Comparison of ENCODE assay signal across 8 mouse cellular contexts in genomic region chr7:45522194-45522752, GRCm38 (mm10). TPM values are rescaled to one million over a fixed set of nuclear protein-coding genes. Genes with fewer than 3 reads are reported as not detected.
A peak's percentile ranks its signal among the peaks of the same experiment; 100 is the strongest.
DNase-seq lines count a peak whose midpoint lies in the region; ATAC-seq and TF ChIP-seq lines count a peak whose summit lies in the region.

No protein-coding gene starts in this region.

- no peaks in the 10 kb centered on the region for H3K27me3 ChIP-seq in heart, embryonic 13.5 days (replicated peaks)
- no peaks in the 10 kb centered on the region for H3K27me3 ChIP-seq in forebrain, embryonic 16.5 days (replicated peaks; ENCODE audit: control insufficient read depth, insufficient read depth, low read length)
- no peaks in the 10 kb centered on the region for H3K27me3 ChIP-seq in liver, postnatal 0 days (ENCODE audit: insufficient read depth, low read length)

- H3K4me3 ChIP-seq in heart, embryonic 13.5 days, result peak overlapping the region; percentile 92
- peak overlapping the region; percentile 69 to 82 for H3K4me3 ChIP-seq in ES-E14 (ENCODE audit: insufficient read depth in 1 of 2, low read depth in 1 of 2, low read length in 2 of 2, poor library complexity in 1 of 2, severe bottlenecking in 1 of 2)
- peak overlapping the region; percentile 61 for H3K4me3 ChIP-seq in forebrain, embryonic 16.5 days (replicated peaks; ENCODE audit: low read length)
- peak overlapping the region; percentile 86 for H3K4me3 ChIP-seq in liver, postnatal 0 days (ENCODE audit: low read depth, low read length)

- 50% methylated on average over 16 of the region's 16 CpGs for WGBS in heart, embryonic 13.5 days
- 56% methylated on average over 16 of the region's 16 CpGs for WGBS in forebrain, embryonic 16.5 days
- WGBS in liver, postnatal 0 days (ENCODE audit: insufficient replicate concordance), result 54% methylated on average over 16 of the region's 16 CpGs

- ATAC-seq in heart, embryonic 13.5 days (ENCODE audit: extremely low read depth, insufficient number of reproducible peaks, low FRiP score, low TSS enrichment), result no peak
- ATAC-seq in forebrain, embryonic 16.5 days, result peak; percentile 24
- ATAC-seq in liver, postnatal 0 days, result no peak

- TF ChIP-seq CTCF in liver, postnatal 0 days (IDR thresholded peaks at IDR 0.05; ENCODE audit: low read depth), result no peak

- no peak for DNase-seq in heart, postnatal 36 days
- no peak for DNase-seq in ES-E14 (ENCODE audit: low read depth, low spot score)
- no peak for DNase-seq in liver, postnatal 0 days
- DNase-seq in c-Kit-positive CD71-positive TER-119-positive erythroid progenitor cells, embryonic 14.5 days (ENCODE audit: low spot score), result no peak
- DNase-seq in frontal cortex, postnatal 14 days (ENCODE audit: low spot score in 2 of 2), result no peak
- DNase-seq in spleen, postnatal 4 days (ENCODE audit: low spot score in 2 of 2), result no peak

- intact Hi-C loops in heart, postnatal 36 days (cut with DNase I), result no loop called here

- peak overlapping the region; percentile 89 for H3K27ac ChIP-seq in heart, embryonic 13.5 days (replicated peaks)
- H3K27ac ChIP-seq in ES-E14 (ENCODE audit: insufficient read depth, low read depth, low read length, poor library complexity, severe bottlenecking), result no peak overlapping the region
- H3K27ac ChIP-seq in forebrain, embryonic 16.5 days (ENCODE audit: low read length), result no peak overlapping the region
- H3K27ac ChIP-seq in liver, postnatal 0 days (ENCODE audit: low read depth), result peak overlapping the region; percentile 68; the same call in 1 of the 2 replicates

- peaks cover 46% of the 10 kb centered on the region for H3K4me1 ChIP-seq in heart, embryonic 13.5 days
- H3K4me1 ChIP-seq in ES-E14 (ENCODE audit: control insufficient read depth in 2 of 2, insufficient read depth in 2 of 2, low read length in 2 of 2, poor library complexity in 1 of 2), result peaks cover 2 to 29% of the 10 kb centered on the region in 2 experiments; a peak in 2 of 4 replicates
- peaks cover 19% of the 10 kb centered on the region for H3K4me1 ChIP-seq in forebrain, embryonic 16.5 days (replicated peaks; ENCODE audit: control insufficient read depth, insufficient read depth, low read length)
- H3K4me1 ChIP-seq in liver, postnatal 0 days (ENCODE audit: insufficient read depth), result peaks cover 27% of the 10 kb centered on the region

- H3K9ac ChIP-seq in heart, embryonic 13.5 days, result peak overlapping the region; percentile 88
- peak overlapping the region; percentile 79; the same call in 1 of the 2 replicates for H3K9ac ChIP-seq in ES-E14 (ENCODE audit: insufficient read depth, low read depth, low read length, poor library complexity, severe bottlenecking)
- no peak overlapping the region; the same call in 1 of the 2 replicates for H3K9ac ChIP-seq in forebrain, embryonic 16.5 days (replicated peaks; ENCODE audit: low read depth, low read length)
- peak overlapping the region; percentile 66 for H3K9ac ChIP-seq in liver, postnatal 0 days (replicated peaks)

- in situ Hi-C loops in ES-E14 (cut with MboI; ENCODE audit: low sequenced_read_pairs in 2 of 2, unreplicated experiment in 2 of 2), result no loop called here

- no peaks in the 10 kb centered on the region for H3K9me3 ChIP-seq in heart, embryonic 13.5 days
- H3K9me3 ChIP-seq in ES-E14 (ENCODE audit: control insufficient read depth, insufficient read depth, low read depth, low read length), result no peaks in the 10 kb centered on the region
- H3K9me3 ChIP-seq in forebrain, embryonic 16.5 days (ENCODE audit: control insufficient read depth, low read length), result no peaks in the 10 kb centered on the region
- no peaks in the 10 kb centered on the region for H3K9me3 ChIP-seq in liver, postnatal 0 days (ENCODE audit: low read length)

- H3K4me2 ChIP-seq in heart, embryonic 13.5 days, result peak overlapping the region; percentile 91
- H3K4me2 ChIP-seq in forebrain, embryonic 16.5 days (ENCODE audit: low read length), result peak overlapping the region; percentile 57
- H3K4me2 ChIP-seq in liver, postnatal 0 days (ENCODE audit: low read depth, low read length), result peak overlapping the region; percentile 82

- peaks cover 23% of the 10 kb centered on the region for H3K36me3 ChIP-seq in heart, embryonic 13.5 days
- H3K36me3 ChIP-seq in ES-E14 (ENCODE audit: control insufficient read depth, insufficient read depth, low read length, poor library complexity, severe bottlenecking), result peaks cover 20% of the 10 kb centered on the region
- H3K36me3 ChIP-seq in forebrain, embryonic 16.5 days (ENCODE audit: control insufficient read depth, insufficient read depth), result no peaks in the 10 kb centered on the region
- peaks cover 23% of the 10 kb centered on the region for H3K36me3 ChIP-seq in liver, postnatal 0 days (replicated peaks; ENCODE audit: insufficient read depth, low read length)

- TF ChIP-seq EP300 in liver, postnatal 0 days (IDR thresholded peaks at IDR 0.05; ENCODE audit: low read depth), result no peak

TF ChIP-seq in ES-E14, 5 proteins besides CTCF, POLR2A, EP300 and RAD21:
- TF ChIP-seq CHD2 (IDR thresholded peaks at IDR 0.05; ENCODE audit: low read depth, low read length) (no peak), ZC3H11A (IDR thresholded peaks at IDR 0.05; ENCODE audit: borderline replicate concordance, low read depth, low read length) (no peak), HCFC1 (IDR thresholded peaks at IDR 0.05; ENCODE audit: borderline replicate concordance, insufficient read depth, low read length) (no peak), ZNF384 (IDR thresholded peaks at IDR 0.05; ENCODE audit: low read depth, low read length) (no peak), MAFK (IDR thresholded peaks at IDR 0.05; ENCODE audit: insufficient read depth, low read depth, low read length) (no peak)

RNA-seq across cellular contexts. Expression of gene Ppp1r15a, which starts 3.8 kb away (rescaled TPM):
- polyA plus RNA-seq in heart, embryonic 13.5 days (2015; fragmentation: Nextera tagmentation; extraction: Ambion mirVana), result 38.5 and 49.6 TPM in 2 replicates
- 10 to 100 TPM; 32.0 to 32.9 TPM for total RNA-seq in heart, postnatal 36 days (2021)
- total RNA-seq in ES-E14 (2012; rRNA removed), result 31.4 and 37.9 TPM in 2 replicates
- polyA plus RNA-seq in forebrain, embryonic 16.5 days (2015; fragmentation: Nextera tagmentation; extraction: Ambion mirVana), result 14.4 and 16.4 TPM in 2 replicates
- 104 and 113 TPM in 2 replicates for polyA plus RNA-seq in liver, postnatal 0 days (2015; fragmentation: Nextera tagmentation; extraction: Ambion mirVana)

RNA-seq across cellular contexts. Expression of gene Plekha4, which starts 3.9 kb away (rescaled TPM):
- polyA plus RNA-seq in heart, embryonic 13.5 days (2015; fragmentation: Nextera tagmentation; extraction: Ambion mirVana), result 1.1 and 1.2 TPM in 2 replicates
- 1 to 10 TPM; 2.7 to 3.2 TPM for total RNA-seq in heart, postnatal 36 days (2021)
- 17.8 and 20.2 TPM in 2 replicates for total RNA-seq in ES-E14 (2012; rRNA removed)
- polyA plus RNA-seq in forebrain, embryonic 16.5 days (2015; fragmentation: Nextera tagmentation; extraction: Ambion mirVana), result 0.57 and 0.81 TPM in 2 replicates
- polyA plus RNA-seq in liver, postnatal 0 days (2015; fragmentation: Nextera tagmentation; extraction: Ambion mirVana), result 0.51 and 0.91 TPM in 2 replicates

RNA-seq across cellular contexts. Expression of gene Nucb1, which starts 12.1 kb away (rescaled TPM):
- polyA plus RNA-seq in heart, embryonic 13.5 days (2015; fragmentation: Nextera tagmentation; extraction: Ambion mirVana), result 175 and 177 TPM in 2 replicates
- 100 to 1,000 TPM; 140 to 148 TPM for total RNA-seq in heart, postnatal 36 days (2021)
- total RNA-seq in ES-E14 (2012; rRNA removed), result 131 and 178 TPM in 2 replicates
- 106 and 107 TPM in 2 replicates for polyA plus RNA-seq in forebrain, embryonic 16.5 days (2015; fragmentation: Nextera tagmentation; extraction: Ambion mirVana)
- polyA plus RNA-seq in liver, postnatal 0 days (2015; fragmentation: Nextera tagmentation; extraction: Ambion mirVana), result 91.5 and 103 TPM in 2 replicates

RNA-seq across cellular contexts. Expression of gene Hsd17b14, which starts 32.4 kb away (rescaled TPM):
- 0.43 and 0.52 TPM in 2 replicates for polyA plus RNA-seq in heart, embryonic 13.5 days (2015; fragmentation: Nextera tagmentation; extraction: Ambion mirVana)
- under 1 TPM; 0.41 to 0.67 TPM for total RNA-seq in heart, postnatal 36 days (2021)
- total RNA-seq in ES-E14 (2012; rRNA removed), result 32.5 and 33.0 TPM in 2 replicates
- not detected in 2 replicates for polyA plus RNA-seq in forebrain, embryonic 16.5 days (2015; fragmentation: Nextera tagmentation; extraction: Ambion mirVana)
- 0.24 and 0.62 TPM in 2 replicates for polyA plus RNA-seq in liver, postnatal 0 days (2015; fragmentation: Nextera tagmentation; extraction: Ambion mirVana)

RNA-seq across cellular contexts. Expression of gene Dhdh, which starts 33.7 kb away (rescaled TPM):
- 3.9 TPM in 2 replicates for polyA plus RNA-seq in heart, embryonic 13.5 days (2015; fragmentation: Nextera tagmentation; extraction: Ambion mirVana)
- 1 to 10 TPM; 7.6 to 7.7 TPM for total RNA-seq in heart, postnatal 36 days (2021)
- 3.6 and 5.3 TPM in 2 replicates for total RNA-seq in ES-E14 (2012; rRNA removed)
- 2.2 and 3.0 TPM in 2 replicates for polyA plus RNA-seq in forebrain, embryonic 16.5 days (2015; fragmentation: Nextera tagmentation; extraction: Ambion mirVana)
- 8.4 and 9.5 TPM in 2 replicates for polyA plus RNA-seq in liver, postnatal 0 days (2015; fragmentation: Nextera tagmentation; extraction: Ambion mirVana)

Comparison
In these comparisons a context has a peak if more than half of its experiments do, and no peak if none do; other contexts are left out.
1. H3K27ac ChIP-seq: peak in heart, embryonic 13.5 days (single experiment) and liver, postnatal 0 days (single experiment); none in ES-E14 (single experiment) and forebrain, embryonic 16.5 days (single experiment).
2. Peak in every context shown above with its lines, with median percentiles within 50 percentile points of each other: H3K4me2 ChIP-seq and H3K4me3 ChIP-seq.